Mouse (Mus musculus): ENCODE measurements around the gene Hs6st3. TPM values are rescaled to one million over a fixed set of nuclear protein-coding genes. Genes with fewer than 3 reads are reported as not detected.
"Not testable (repeated sequence)": the region's sequence is repeated elsewhere in the genome, so short reads cannot be mapped to it uniquely, and the experiment has no call there.

Hs6st3 gene
- polyA plus RNA-seq, 1 experiment from 2014 or later: not detected

DNA sequence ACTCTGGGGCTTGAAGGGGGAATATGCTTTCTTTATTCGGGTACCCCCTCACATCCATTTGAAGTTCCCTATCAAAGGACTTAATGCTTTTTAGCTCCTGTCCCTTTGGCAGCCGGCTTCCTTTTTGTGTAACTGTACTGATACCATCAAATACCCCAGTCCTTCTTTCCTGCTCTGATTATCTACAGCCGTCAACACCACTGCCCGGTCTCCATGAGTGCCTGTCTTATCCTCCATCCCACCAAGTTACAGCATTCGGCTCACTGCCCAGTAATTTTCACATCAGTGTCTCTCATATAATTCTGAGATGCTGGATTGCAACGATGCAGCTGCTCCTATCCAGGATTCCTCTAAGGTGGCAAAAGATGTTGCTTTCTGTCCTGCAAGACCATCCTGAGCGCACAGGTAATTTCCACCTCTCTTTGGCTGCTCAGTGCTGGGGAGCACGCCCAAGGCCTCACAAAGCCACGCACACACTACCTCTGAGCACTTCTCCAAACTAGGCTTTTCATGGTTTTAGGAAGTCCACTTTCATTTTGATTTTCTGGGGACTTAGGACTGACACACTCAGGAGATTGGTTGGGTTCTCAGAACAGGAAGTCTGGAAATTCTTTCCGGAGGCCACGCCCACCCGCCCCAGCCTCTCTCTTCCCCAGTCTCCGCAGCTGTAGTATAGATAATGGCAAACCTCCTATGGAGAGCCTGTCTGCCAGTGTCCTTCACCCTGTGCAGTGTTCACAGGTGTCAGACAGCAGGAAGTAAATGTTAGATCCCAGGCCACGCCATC lies 122.2 kb downstream of the Hs6st3 start:
- no peak overlapping the region for H3K4me3 ChIP-seq (ENCODE audit: low read depth, low read length)
- no peak overlapping the region for H3K27ac ChIP-seq (ENCODE audit: low read length)
- H3K9ac ChIP-seq (ENCODE audit: low read depth, low read length): no peak overlapping the region
- H3K27me3 ChIP-seq (ENCODE audit: control insufficient read depth, insufficient read depth, low read depth, low read length): no peaks in the 10 kb centered on the region
- ATAC-seq (ENCODE audit: low read depth): 0 out of 2 replicates have a peak, but pooled peaks have one; percentile 30
- H3K4me1 ChIP-seq (ENCODE audit: control insufficient read depth, low read depth, low read length): no peaks in the 10 kb centered on the region
- H3K36me3 ChIP-seq (ENCODE audit: control insufficient read depth, insufficient read depth): no peaks in the 10 kb centered on the region
- WGBS (ENCODE audit: insufficient replicate concordance): 40% methylated on average over 14 of the region's 14 CpGs
- H3K4me2 ChIP-seq (ENCODE audit: low read depth, low read length): no peak overlapping the region
- no peaks in the 10 kb centered on the region for H3K9me3 ChIP-seq (replicated peaks; ENCODE audit: control insufficient read depth, low read length)

DNA sequence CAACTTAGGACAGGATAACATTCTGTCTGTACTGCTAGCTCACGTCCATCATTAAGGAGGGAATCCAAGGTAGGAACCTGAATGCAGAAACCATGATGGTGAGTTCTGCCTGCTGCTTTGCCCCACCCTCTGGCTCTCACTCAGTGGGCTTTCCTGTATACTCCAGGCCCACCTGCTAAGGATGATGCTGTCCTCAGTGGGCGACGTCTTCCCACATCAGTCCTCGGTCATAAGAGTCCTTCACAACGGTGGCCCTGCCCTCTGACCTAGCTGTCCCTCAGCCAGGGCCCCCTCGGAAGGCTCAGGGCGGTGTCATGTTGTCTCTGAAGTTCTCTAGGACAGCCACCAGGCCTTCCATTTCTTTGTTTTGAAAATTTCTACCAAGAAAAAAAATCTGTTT lies 128.2 kb downstream of the Hs6st3 start:
- WGBS (ENCODE audit: insufficient replicate concordance): 63% methylated on average over 7 of the region's 7 CpGs

DNA sequence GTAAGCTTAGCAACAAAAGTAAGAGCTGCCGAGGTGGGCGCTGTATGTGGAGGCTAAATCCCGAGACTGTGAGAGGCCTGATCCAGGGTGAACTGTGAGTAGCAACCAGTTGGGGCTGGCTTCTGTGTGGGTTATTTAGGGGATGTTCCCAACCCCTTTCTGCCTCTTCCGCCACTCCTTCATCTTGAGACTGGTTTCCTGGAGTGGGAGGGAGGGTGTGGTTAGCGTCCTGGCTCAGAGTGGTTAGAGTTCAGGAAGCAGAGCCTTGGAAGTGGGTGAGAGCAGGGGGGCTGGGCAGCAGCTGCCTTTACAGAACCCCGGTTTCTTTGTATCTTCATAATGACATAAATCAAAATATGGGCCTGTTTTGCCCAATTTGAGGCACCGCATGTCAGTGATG lies 134.9 kb downstream of the Hs6st3 start:
- WGBS (ENCODE audit: insufficient replicate concordance): 36% methylated on average over 7 of the region's 7 CpGs

More for the DNA sequence above, 128.2 kb downstream of the Hs6st3 start:
- Histone ChIP-seq H3K4me1 (ENCODE audit: control insufficient read depth, low read depth, low read length) (no peaks in the 10 kb centered on the region), H3K9ac (ENCODE audit: low read depth, low read length) (no peak overlapping the region), H3K9me3 (replicated peaks; ENCODE audit: control insufficient read depth, low read length) (no peaks in the 10 kb centered on the region), H3K4me3 (ENCODE audit: low read depth, low read length) (no peak overlapping the region), H3K27ac (ENCODE audit: low read length) (no peak overlapping the region), H3K4me2 (ENCODE audit: low read depth, low read length) (no peak overlapping the region), H3K36me3 (ENCODE audit: control insufficient read depth, insufficient read depth) (no peaks in the 10 kb centered on the region), H3K27me3 (ENCODE audit: control insufficient read depth, insufficient read depth, low read depth, low read length) (no peaks in the 10 kb centered on the region)
- ATAC-seq (ENCODE audit: low read depth): no peak

DNA sequence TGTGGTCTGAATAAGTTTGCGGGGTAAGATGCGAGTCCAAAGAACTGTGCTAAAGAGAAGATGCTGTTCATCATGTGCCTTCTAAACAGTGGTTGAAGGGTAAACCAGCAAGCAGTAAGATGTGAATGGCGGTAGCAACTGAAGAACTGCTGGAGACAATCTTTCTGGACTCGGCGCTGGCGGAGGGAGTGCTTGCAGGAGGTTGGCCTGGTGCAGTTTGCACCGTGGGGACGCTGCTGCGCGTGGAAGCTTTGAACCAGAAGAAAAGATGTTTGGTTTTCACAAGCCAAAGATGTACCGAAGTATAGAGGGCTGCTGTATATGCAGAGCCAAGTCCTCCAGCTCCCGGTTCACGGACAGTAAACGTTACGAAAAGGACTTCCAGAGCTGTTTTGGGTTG lies 140.0 kb downstream of the Hs6st3 start:
- not testable (repeated sequence) for H3K36me3 ChIP-seq (ENCODE audit: control insufficient read depth, insufficient read depth); H3K4me2 ChIP-seq (ENCODE audit: low read depth, low read length)
- 83% methylated on average over 10 of the region's 15 CpGs for WGBS (ENCODE audit: insufficient replicate concordance)

More for the DNA sequence above, 134.9 kb downstream of the Hs6st3 start:
- Histone ChIP-seq H3K4me3 (ENCODE audit: low read depth, low read length) (no peak overlapping the region), H3K4me1 (ENCODE audit: control insufficient read depth, low read depth, low read length) (no peaks in the 10 kb centered on the region), H3K4me2 (ENCODE audit: low read depth, low read length) (no peak overlapping the region), H3K27ac (ENCODE audit: low read length) (no peak overlapping the region), H3K27me3 (ENCODE audit: control insufficient read depth, insufficient read depth, low read depth, low read length) (no peaks in the 10 kb centered on the region), H3K9me3 (replicated peaks; ENCODE audit: control insufficient read depth, low read length) (no peaks in the 10 kb centered on the region), H3K36me3 (ENCODE audit: control insufficient read depth, insufficient read depth) (no peaks in the 10 kb centered on the region), H3K9ac (ENCODE audit: low read depth, low read length) (no peak overlapping the region)
- no peak for ATAC-seq (ENCODE audit: low read depth)

DNA sequence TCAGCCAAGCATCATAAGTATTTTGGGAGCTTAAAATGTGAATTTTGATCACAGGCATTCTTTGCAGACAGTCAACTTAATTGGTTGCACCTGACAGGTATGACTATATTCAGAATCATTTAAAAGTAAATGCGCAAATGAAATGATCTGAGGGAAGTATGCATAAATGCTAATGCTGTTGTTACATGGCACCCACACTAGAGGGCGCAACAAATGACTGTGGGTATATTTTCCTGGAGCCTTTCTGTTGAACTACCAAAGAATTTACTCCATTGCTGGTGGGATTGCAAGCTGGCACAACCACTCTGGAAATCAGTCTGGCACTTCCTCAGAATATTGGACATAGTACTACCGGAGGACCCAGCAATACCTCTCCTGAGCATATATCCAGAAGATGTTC lies 145.8 kb downstream of the Hs6st3 start:
- Histone ChIP-seq H3K36me3 (ENCODE audit: control insufficient read depth, insufficient read depth) (no peaks in the 10 kb centered on the region), H3K27ac (ENCODE audit: low read length) (no peak overlapping the region), H3K9ac (ENCODE audit: low read depth, low read length) (no peak overlapping the region), H3K4me1 (ENCODE audit: control insufficient read depth, low read depth, low read length) (no peaks in the 10 kb centered on the region), H3K9me3 (replicated peaks; ENCODE audit: control insufficient read depth, low read length) (no peaks in the 10 kb centered on the region), H3K4me3 (ENCODE audit: low read depth, low read length) (no peak overlapping the region), H3K4me2 (ENCODE audit: low read depth, low read length) (no peak overlapping the region), H3K27me3 (ENCODE audit: control insufficient read depth, insufficient read depth, low read depth, low read length) (no peaks in the 10 kb centered on the region)
- 69% methylated on average over 3 of the region's 3 CpGs for WGBS (ENCODE audit: insufficient replicate concordance)
- no peak for ATAC-seq (ENCODE audit: low read depth)

More for the DNA sequence above, 140.0 kb downstream of the Hs6st3 start:
- not testable (repeated sequence) for ATAC-seq (ENCODE audit: low read depth); H3K9me3 ChIP-seq (replicated peaks; ENCODE audit: control insufficient read depth, low read length); H3K4me1 ChIP-seq (ENCODE audit: control insufficient read depth, low read depth, low read length); H3K27ac ChIP-seq (ENCODE audit: low read length); H3K27me3 ChIP-seq (ENCODE audit: control insufficient read depth, insufficient read depth, low read depth, low read length); H3K4me3 ChIP-seq (ENCODE audit: low read depth, low read length); H3K9ac ChIP-seq (ENCODE audit: low read depth, low read length)

DNA sequence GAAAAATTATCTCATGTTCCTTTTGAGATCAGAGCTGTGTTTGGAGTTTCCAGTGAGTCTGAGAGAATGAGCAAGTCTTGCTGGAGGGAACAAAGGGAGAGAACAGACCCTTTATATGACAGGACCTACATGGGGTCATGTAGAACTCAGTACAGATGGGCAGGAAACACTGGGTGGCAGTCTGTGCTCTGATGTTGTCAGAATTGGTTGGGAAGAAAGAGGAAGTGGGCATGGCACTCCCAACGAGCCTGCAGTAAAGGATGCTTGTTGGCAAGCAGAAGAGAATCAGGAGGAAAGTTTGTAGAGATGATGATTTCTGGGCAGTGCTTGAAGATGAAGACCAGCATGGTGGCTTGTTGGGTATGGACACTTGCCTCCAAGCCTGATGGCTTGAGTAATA lies 151.5 kb downstream of the Hs6st3 start:
- Histone ChIP-seq H3K27ac (ENCODE audit: low read length) (no peak overlapping the region), H3K9me3 (replicated peaks; ENCODE audit: control insufficient read depth, low read length) (no peaks in the 10 kb centered on the region), H3K4me3 (ENCODE audit: low read depth, low read length) (no peak overlapping the region), H3K27me3 (ENCODE audit: control insufficient read depth, insufficient read depth, low read depth, low read length) (no peaks in the 10 kb centered on the region), H3K4me2 (ENCODE audit: low read depth, low read length) (no peak overlapping the region), H3K4me1 (ENCODE audit: control insufficient read depth, low read depth, low read length) (no peaks in the 10 kb centered on the region), H3K36me3 (ENCODE audit: control insufficient read depth, insufficient read depth) (no peaks in the 10 kb centered on the region), H3K9ac (ENCODE audit: low read depth, low read length) (no peak overlapping the region)
- WGBS (ENCODE audit: insufficient replicate concordance): 6% methylated on average over 1 of the region's 1 CpGs
- no peak for ATAC-seq (ENCODE audit: low read depth)

DNA sequence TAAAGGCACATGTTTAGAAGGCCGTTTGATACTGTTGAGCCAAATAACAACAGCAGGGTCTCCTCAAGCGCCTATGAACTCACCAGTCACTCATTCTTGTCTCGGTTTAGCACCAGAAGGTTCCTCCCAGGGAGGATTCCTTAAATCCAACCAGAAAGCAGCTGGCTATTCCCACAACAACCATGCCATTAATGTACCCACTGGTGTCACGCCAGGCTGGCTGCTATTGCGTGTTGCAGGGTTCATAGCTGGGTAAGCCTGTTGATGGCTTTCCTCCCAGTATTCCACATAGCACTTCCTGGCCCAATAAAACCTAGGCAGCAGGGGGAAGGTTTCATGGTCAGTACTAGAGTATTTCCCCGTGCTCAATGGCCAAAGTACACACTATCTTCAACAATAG lies 155.9 kb downstream of the Hs6st3 start:
- no peak for ATAC-seq (ENCODE audit: low read depth)
- no peaks in the 10 kb centered on the region for H3K4me1 ChIP-seq (ENCODE audit: control insufficient read depth, low read depth, low read length)
- H3K4me3 ChIP-seq (ENCODE audit: low read depth, low read length): no peak overlapping the region
- H3K9ac ChIP-seq (ENCODE audit: low read depth, low read length): no peak overlapping the region
- H3K4me2 ChIP-seq (ENCODE audit: low read depth, low read length): no peak overlapping the region
- no peaks in the 10 kb centered on the region for H3K27me3 ChIP-seq (ENCODE audit: control insufficient read depth, insufficient read depth, low read depth, low read length)
- H3K36me3 ChIP-seq (ENCODE audit: control insufficient read depth, insufficient read depth): no peaks in the 10 kb centered on the region
- H3K27ac ChIP-seq (ENCODE audit: low read length): no peak overlapping the region
- 53% methylated on average over 6 of the region's 6 CpGs for WGBS (ENCODE audit: insufficient replicate concordance)
- no peaks in the 10 kb centered on the region for H3K9me3 ChIP-seq (replicated peaks; ENCODE audit: control insufficient read depth, low read length)

DNA sequence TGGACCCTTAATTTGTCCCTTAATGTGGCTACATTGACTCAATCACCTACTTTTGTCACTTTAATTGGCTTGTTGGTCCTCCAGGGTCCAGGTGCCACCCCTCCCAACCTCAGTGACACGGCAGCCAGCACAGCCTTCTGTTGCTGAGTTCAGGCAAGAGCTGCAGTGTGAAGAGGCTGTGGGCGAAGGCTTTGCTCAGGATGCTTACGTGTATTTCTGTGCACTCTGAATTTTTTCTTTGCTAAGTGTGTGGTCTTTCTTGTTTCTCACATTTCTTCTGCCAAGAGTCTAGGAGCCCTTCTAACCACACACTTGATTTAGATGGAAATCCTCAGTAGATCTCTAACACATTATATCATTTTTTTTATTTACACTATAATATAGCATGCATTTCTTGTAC lies 168.3 kb downstream of the Hs6st3 start:
- no peak for ATAC-seq (ENCODE audit: low read depth)
- Histone ChIP-seq H3K4me1 (ENCODE audit: control insufficient read depth, low read depth, low read length) (no peaks in the 10 kb centered on the region), H3K9ac (ENCODE audit: low read depth, low read length) (no peak overlapping the region), H3K27ac (ENCODE audit: low read length) (no peak overlapping the region), H3K27me3 (ENCODE audit: control insufficient read depth, insufficient read depth, low read depth, low read length) (no peaks in the 10 kb centered on the region), H3K4me2 (ENCODE audit: low read depth, low read length) (no peak overlapping the region), H3K9me3 (replicated peaks; ENCODE audit: control insufficient read depth, low read length) (no peaks in the 10 kb centered on the region), H3K4me3 (ENCODE audit: low read depth, low read length) (no peak overlapping the region), H3K36me3 (ENCODE audit: control insufficient read depth, insufficient read depth) (no peaks in the 10 kb centered on the region)
- 49% methylated on average over 3 of the region's 3 CpGs for WGBS (ENCODE audit: insufficient replicate concordance)

DNA sequence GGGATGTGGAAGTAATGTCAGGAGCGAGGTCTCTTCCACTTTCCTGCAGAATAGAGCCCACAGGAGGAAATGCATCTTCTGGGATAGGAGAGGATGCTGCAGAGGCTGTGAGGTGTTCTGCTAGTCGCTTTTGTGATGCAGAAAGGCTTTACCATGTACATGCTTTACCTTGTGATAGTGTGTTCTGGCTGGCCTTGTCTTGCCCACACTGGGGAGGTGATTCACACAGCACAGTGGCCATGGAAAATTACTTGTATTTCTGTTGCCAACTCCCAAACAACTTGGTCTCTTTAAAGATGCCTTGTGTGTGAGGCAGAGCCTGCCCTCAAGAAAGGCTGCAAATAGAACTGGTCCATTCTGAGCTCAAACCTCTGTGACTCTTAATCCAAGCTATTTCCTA lies 180.2 kb downstream of the Hs6st3 start:
- H3K36me3 ChIP-seq (ENCODE audit: control insufficient read depth, insufficient read depth): no peaks in the 10 kb centered on the region
- H3K4me2 ChIP-seq (ENCODE audit: low read depth, low read length): no peak overlapping the region
- no peak overlapping the region for H3K4me3 ChIP-seq (ENCODE audit: low read depth, low read length)
- H3K4me1 ChIP-seq (ENCODE audit: control insufficient read depth, low read depth, low read length): no peaks in the 10 kb centered on the region
- no peak overlapping the region for H3K27ac ChIP-seq (ENCODE audit: low read length)
- H3K9me3 ChIP-seq (replicated peaks; ENCODE audit: control insufficient read depth, low read length): no peaks in the 10 kb centered on the region
- no peak overlapping the region for H3K9ac ChIP-seq (ENCODE audit: low read depth, low read length)
- no peaks in the 10 kb centered on the region for H3K27me3 ChIP-seq (ENCODE audit: control insufficient read depth, insufficient read depth, low read depth, low read length)
- WGBS (ENCODE audit: insufficient replicate concordance): 42% methylated on average over 2 of the region's 2 CpGs
- no peak for ATAC-seq (ENCODE audit: low read depth)
